Mouse (Mus musculus) lung, adult 2 months (tissue): ENCODE measurements at regions not wholly inside any gene's neighbourhood (a gene's known extent, or its start where the extent isn't known, plus 50 kb on each side); places are given as distances from the start of the nearest gene placed in this dataset.

ENCODE experiments used
- DNase-seq: peaks from one replicate; pipeline ENCODE4 v3.0.0; 2022
- H3K4me1 ChIP-seq: fragments of 200-500 bp; 2 replicates; pipeline ENCODE4 v1.6.1; 2011; ENCODE audit warnings: low read length; ENCODE audit not compliant: control insufficient read depth, insufficient read depth
- H3K4me3 ChIP-seq: fragments of 200-500 bp; replicated peaks from 2 replicates; pipeline ENCODE3; 2011; ENCODE audit warnings: low read depth, mild to moderate bottlenecking, control low read depth, low read length; ENCODE audit errors: extremely low read depth
- CTCF ChIP-seq: fragments of 200-500 bp; IDR thresholded peaks from 2 replicates; pipeline ENCODE4 v1.5.1; 2011; ENCODE audit warnings: mild to moderate bottlenecking, low read length, control low read depth; ENCODE audit not compliant: insufficient read depth
- POLR2A ChIP-seq: fragments of 200-500 bp; IDR thresholded peaks from 2 replicates; pipeline ENCODE4 v1.6.1; 2011; ENCODE audit warnings: low read depth, mild to moderate bottlenecking, control low read depth, low read length, borderline replicate concordance; ENCODE audit errors: extremely low read depth
- WGBS: fragments of 180-500 bp; shearing (Covaris S2); methylation state at CpG from one replicate; pipeline ENCODE4 v1.1.7; 2018; 5-methylcytosine and 5-hydroxymethylcytosine counted together

- Histone ChIP-seq H3K4me1 (no peaks in the 10 kb centered on the region), H3K4me3 (no peak overlapping the region)
- no peak for DNase-seq
- WGBS = 76% methylated on average over 6 of the region's 6 CpGs
- TF ChIP-seq CTCF (no peak), POLR2A (no peak)
Measured at GRCm38 (mm10) chr6:99978164-99978746, 252.1 kb upstream of the Prok2 start.

- 52% methylated on average over 5 of the region's 5 CpGs for WGBS
- no peak overlapping the region for H3K4me3 ChIP-seq
- no peak for DNase-seq
- TF ChIP-seq CTCF (no peak), POLR2A (no peak)
- H3K4me1 ChIP-seq = no peaks in the 10 kb centered on the region; the same call in 1 of the 2 replicates
Measured at GRCm38 (mm10) chr6:99976144-99976543, 250.0 kb upstream of the Prok2 start.

- H3K4me1 ChIP-seq = no peaks in the 10 kb centered on the region; the same call in 1 of the 2 replicates
- 95% methylated on average over 7 of the region's 7 CpGs for WGBS
- DNase-seq = no peak
- TF ChIP-seq POLR2A = no peak
- no peak for TF ChIP-seq CTCF
- no peak overlapping the region for H3K4me3 ChIP-seq
Measured at GRCm38 (mm10) chr6:99975486-99975885, 249.3 kb upstream of the Prok2 start.

- Histone ChIP-seq H3K4me3 (no peak overlapping the region), H3K4me1 (no peaks in the 10 kb centered on the region; the same call in 1 of the 2 replicates)
- WGBS = 44% methylated on average over 4 of the region's 4 CpGs
- DNase-seq = peak; percentile 29
- TF ChIP-seq CTCF = no peak
- TF ChIP-seq POLR2A = no peak
Measured at GRCm38 (mm10) chr6:99974464-99974863, 248.3 kb upstream of the Prok2 start.

GRCm38 (mm10) chr6:99971376-99971775 is 245.2 kb upstream of the Prok2 start:
- H3K4me1 ChIP-seq = peaks cover 8% of the 10 kb centered on the region
- 50% methylated on average over 9 of the region's 9 CpGs for WGBS
- no peak overlapping the region for H3K4me3 ChIP-seq
- no peak for TF ChIP-seq POLR2A
- DNase-seq = no peak

- 36% methylated on average over 5 of the region's 5 CpGs for WGBS
- H3K4me3 ChIP-seq = no peak overlapping the region
- TF ChIP-seq CTCF (no peak), POLR2A (no peak)
- DNase-seq = no peak
- H3K4me1 ChIP-seq = peaks cover 8% of the 10 kb centered on the region
Measured at GRCm38 (mm10) chr6:99968889-99969288, 242.7 kb upstream of the Prok2 start.

- 55% methylated on average over 6 of the region's 6 CpGs for WGBS
- TF ChIP-seq POLR2A = no peak
- TF ChIP-seq CTCF = no peak
- peaks cover 8% of the 10 kb centered on the region for H3K4me1 ChIP-seq
- H3K4me3 ChIP-seq = no peak overlapping the region
- no peak for DNase-seq
Measured at GRCm38 (mm10) chr6:99967465-99967864, 241.3 kb upstream of the Prok2 start.

GRCm38 (mm10) chr6:99964540-99964939 is 238.3 kb upstream of the Prok2 start:
- peaks cover 8% of the 10 kb centered on the region for H3K4me1 ChIP-seq
- TF ChIP-seq POLR2A (no peak), CTCF (no peak)
- WGBS = 77% methylated on average over 3 of the region's 3 CpGs
- no peak for DNase-seq
- H3K4me3 ChIP-seq = no peak overlapping the region

GRCm38 (mm10) chr6:99964007-99964406 is 237.8 kb upstream of the Prok2 start:
- WGBS = 76% methylated on average over 4 of the region's 4 CpGs
- TF ChIP-seq POLR2A (no peak), CTCF (no peak)
- Histone ChIP-seq H3K4me3 (no peak overlapping the region), H3K4me1 (peaks cover 6% of the 10 kb centered on the region)
- no peak for DNase-seq

- Histone ChIP-seq H3K4me1 (no peaks in the 10 kb centered on the region), H3K4me3 (no peak overlapping the region)
- TF ChIP-seq CTCF (no peak), POLR2A (no peak)
- DNase-seq = no peak
- 62% methylated on average over 4 of the region's 4 CpGs for WGBS
Measured at GRCm38 (mm10) chr6:99959371-99959770, 233.2 kb upstream of the Prok2 start.
